Mouse (Mus musculus): ENCODE measurements around the gene Elovl5.
"Not testable (repeated sequence)": the region's sequence is repeated elsewhere in the genome, so short reads cannot be mapped to it uniquely, and the experiment has no call there.

The Elovl5 gene

GRCm38 (mm10) chr9:77993538-77994255 is 76.5 kb downstream of the Elovl5 start:
- DNase-seq (ENCODE audit: low read depth, low spot score) = not testable (repeated sequence)

DNA sequence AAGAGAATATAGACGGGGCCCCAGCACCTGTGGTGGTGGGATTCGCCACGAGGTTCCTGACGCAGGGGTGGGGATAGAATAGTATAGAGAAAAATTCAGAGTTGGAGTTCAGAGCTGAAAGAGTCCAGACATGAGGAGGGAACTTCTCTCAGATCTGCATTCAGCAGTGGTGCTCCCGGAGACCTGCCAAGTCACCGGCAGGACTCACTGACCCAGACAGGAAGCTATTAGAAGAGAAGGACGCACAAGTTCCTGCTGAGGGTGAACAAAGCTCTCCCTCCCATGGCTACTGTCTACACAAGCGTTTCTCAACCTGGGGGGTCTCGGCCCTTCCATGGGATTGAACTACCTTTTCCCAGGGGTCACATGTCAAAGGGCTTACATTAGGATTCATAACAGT is 78.1 kb downstream of the Elovl5 start:
- no peak for DNase-seq (ENCODE audit: low read depth, low spot score)

- DNase-seq (ENCODE audit: low read depth, low spot score) = no peak
These were observed 83.7 kb downstream of the Elovl5 start for GRCm38 (mm10) chr9:78000586-78001500.

DNA sequence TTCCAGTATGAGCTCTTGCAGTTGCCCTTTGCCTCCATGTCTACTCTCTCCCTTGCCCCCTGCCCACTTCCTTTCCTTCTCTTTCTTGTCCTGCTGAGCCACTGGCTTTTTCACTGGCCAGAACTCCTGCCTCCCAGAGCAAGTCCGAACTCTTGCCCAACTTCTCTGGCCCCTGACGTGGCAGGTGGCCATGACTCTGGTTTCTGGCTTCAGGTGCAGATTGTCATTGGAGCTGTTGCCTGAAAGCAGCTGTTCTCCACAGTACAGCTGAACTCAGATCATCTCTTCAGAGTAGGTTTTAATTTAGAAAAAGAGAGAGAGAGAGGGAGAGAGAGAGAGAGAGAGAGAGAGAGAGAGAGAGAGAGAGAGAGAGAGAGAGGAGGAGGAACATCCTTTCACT is 86.1 kb downstream of the Elovl5 start:
- no peak for DNase-seq (ENCODE audit: low read depth, low spot score)

DNA sequence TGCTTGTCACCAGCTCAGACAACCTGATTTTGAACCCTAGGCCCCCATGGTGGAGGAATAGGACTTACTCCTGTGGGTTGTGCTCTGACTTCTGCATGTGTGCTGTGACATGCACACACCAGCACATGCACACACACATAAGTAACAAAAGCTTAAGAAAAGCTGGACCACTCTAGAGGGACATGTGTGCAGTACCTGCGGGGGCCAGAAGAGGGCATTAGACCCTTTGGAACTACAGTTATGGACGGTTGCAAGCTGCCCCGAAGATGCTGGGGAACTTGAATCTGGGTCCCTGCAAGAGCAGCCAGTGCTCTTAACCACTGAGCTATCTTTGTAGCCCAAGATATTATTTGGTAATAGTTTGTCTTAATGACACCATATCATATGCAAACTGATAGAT is 88.3 kb downstream of the Elovl5 start:
- DNase-seq (ENCODE audit: low read depth, low spot score) = no peak

GRCm38 (mm10) chr9:78006209-78007001 is 89.2 kb downstream of the Elovl5 start:
- no peak for DNase-seq (ENCODE audit: low read depth, low spot score)

DNA sequence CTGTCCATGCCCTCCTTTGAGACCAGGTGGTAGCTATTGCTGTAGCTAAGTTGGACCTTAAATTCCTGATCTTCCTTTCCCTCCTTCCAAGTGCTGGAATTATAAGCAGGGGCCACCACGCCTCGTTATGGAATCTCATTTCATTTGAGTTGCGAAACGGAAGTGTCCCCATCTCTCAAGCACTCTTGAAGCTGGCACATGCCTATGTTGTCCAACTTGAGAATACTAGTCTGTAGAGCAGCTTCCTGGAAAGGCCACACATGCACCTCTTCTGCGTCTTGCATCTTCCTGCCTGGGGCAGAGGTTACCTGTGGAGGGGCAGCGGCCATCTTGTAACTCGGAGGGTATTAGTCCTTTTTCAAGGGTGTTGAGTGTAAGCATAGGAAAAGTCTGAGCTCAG is 92.2 kb downstream of the Elovl5 start:
- no peak for DNase-seq (ENCODE audit: low read depth, low spot score)

- DNase-seq (ENCODE audit: low read depth, low spot score) = no peak
These were observed 93.0 kb downstream of the Elovl5 start for GRCm38 (mm10) chr9:78010187-78010586.

- no peak for DNase-seq (ENCODE audit: low read depth, low spot score)
These were observed 93.5 kb downstream of the Elovl5 start for GRCm38 (mm10) chr9:78010707-78011106.

- DNase-seq (ENCODE audit: low read depth, low spot score) = no peak
These were observed 94.9 kb downstream of the Elovl5 start for GRCm38 (mm10) chr9:78012066-78012465.

GRCm38 (mm10) chr9:78012681-78013080 is 95.5 kb downstream of the Elovl5 start:
- DNase-seq (ENCODE audit: low read depth, low spot score) = no peak

DNA sequence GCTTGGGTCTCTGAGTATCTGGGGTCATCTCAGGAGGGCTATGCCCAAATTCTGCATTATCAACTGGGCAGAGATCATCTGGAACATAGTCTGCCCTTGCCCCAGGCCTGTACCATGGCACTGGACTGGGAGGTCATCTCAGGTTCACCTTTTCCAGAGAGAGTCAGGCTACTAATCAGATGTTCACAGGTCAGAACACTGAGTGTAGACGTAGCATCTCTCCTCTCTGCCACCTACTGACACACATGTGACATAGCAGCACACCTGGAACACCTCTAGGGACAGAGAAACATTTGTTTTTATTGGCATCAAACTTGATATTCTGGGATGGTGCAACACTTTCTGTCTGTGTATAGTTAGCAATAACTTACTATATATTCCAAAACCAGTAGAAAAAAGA is 96.6 kb downstream of the Elovl5 start:
- no peak for DNase-seq (ENCODE audit: low read depth, low spot score)

- no peak for DNase-seq (ENCODE audit: low read depth, low spot score)
These were observed 98.7 kb downstream of the Elovl5 start for GRCm38 (mm10) chr9:78015816-78016215.

GRCm38 (mm10) chr9:78016288-78016687 is 99.1 kb downstream of the Elovl5 start:
- DNase-seq (ENCODE audit: low read depth, low spot score) = no peak

GRCm38 (mm10) chr9:78021256-78021655 is 104.1 kb downstream of the Elovl5 start:
- DNase-seq (ENCODE audit: low read depth, low spot score) = no peak

DNA sequence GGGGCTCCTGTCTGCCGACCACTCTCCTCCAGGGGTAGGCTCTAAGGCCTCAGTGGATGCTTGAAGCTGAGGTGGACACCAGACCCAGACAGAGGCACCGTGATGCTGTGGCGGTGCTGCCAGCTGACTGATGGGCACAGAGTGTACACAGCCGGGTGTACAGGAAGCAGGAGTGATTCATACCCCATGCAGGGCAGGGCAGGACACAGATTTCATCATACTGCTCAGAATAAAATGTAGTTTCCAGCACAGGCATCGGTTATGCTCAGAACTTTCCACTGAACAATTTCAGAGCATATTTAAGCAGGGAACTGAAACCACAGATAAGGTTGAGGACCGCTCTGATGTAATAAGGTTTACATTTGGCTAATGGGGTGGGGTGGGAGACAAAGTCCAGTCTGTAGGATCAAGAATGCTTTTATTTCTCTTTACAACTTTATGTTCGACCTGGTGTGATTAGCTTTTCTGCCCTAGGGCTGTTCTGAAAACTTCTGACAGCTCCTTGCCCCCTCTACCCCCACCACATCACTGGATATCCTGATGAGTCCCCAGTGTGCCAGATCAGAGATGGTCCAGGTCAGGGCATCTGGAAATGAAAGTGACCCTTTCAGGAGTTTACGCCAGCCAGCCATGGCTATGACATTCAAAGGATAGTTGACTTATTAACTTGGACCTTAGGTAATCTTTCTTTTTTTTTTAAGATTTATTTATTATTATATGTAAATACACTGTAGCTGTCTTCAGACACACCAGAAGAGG is 105.2 kb downstream of the Elovl5 start:
- DNase-seq (ENCODE audit: low read depth, low spot score) = no peak

GRCm38 (mm10) chr9:78024823-78025222 is 107.7 kb downstream of the Elovl5 start:
- DNase-seq (ENCODE audit: low read depth, low spot score) = no peak

DNA sequence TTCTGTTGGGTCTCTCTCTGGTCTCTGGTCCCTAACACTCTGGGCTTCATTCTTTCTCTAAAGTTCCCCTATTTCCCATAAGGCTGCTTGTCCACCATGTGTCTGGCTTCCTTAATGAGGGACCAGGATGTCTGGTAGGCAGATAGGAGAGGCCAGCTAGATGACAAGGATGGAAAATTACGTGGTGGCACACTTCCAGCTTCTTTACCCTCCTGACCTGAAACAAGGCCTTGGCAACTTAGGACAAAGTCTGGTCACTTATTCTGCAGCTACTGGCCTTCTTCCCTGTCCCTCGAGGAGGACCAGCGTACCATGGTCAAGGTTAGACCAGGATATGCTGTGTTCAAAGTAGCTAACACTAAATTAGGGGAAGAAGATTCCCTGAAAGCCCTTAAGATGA is 109.9 kb downstream of the Elovl5 start:
- no peak for DNase-seq (ENCODE audit: low read depth, low spot score)

DNA sequence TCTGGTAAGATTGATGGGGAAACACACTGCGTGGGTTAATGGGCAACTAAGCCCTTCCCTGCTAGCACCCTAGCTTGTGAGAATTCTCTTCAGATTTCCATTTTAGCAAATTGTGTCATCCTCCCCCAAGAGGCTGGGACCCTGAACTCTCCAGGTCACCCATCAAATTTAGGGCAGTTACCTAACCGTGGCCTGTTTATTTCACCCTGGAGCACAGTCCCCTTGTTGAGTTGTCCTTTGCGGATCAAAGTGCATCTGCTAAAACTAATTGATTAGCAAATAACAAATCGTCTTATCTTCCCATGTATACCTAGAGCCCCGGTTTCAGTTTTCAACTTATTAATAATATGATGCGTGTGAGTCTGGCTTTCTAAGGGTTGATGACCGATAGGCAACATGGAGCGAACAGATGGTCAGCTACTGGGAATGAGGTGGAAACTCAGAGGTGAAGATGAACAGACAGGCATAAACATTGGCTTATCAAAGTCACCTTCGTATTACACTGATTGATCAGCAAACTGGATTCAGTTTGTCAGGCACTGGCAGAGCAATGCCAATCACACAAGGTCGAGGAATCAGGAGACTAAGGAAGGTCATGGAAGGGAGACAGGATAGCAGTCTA is 113.8 kb downstream of the Elovl5 start:
- no peak for DNase-seq (ENCODE audit: low read depth, low spot score)

DNA sequence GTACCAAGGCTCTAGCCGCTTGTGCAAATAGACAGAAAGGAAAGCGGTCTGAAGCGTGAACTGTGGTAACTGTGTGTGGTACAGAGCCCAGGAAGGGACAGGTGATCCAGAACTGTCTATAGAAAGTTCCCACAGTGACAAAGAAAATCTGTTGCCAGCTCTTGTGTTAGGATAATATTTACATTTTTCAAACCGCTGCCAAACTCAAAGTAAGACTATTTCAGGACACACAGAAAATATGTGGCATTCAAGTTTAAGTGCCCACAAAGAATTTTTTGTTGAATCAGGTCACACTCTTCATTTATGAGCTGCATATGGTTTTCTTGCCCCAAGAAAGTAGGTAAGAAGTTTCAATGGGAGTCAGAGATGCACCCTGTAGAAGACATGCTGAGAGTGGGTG is 115.8 kb downstream of the Elovl5 start:
- DNase-seq (ENCODE audit: low read depth, low spot score) = no peak

All from brain, embryonic 18.5 days (tissue).